Mouse (Mus musculus) forebrain, embryonic 11.5 days (tissue): ENCODE data around the gene Wbp2. TPM values are rescaled to one million over a fixed set of nuclear protein-coding genes. Genes with fewer than 3 reads are reported as not detected.

Experiments
- ATAC-seq: fragments of 200-750 bp; cut with Nextera tagmentation; replicated peaks from 2 replicates; pipeline ENCODE4 v1.8.0; 2017; ENCODE audit warnings: moderate TSS enrichment; ENCODE audit not compliant: low FRiP score
- DNase-seq: peaks from one replicate; pipeline ENCODE4 v3.0.0-alpha.2; 2017; ENCODE audit warnings: low spot score
- H3K27ac ChIP-seq: fragments of 300-500 bp; sonication (generic); 2 replicates; pipeline ENCODE4 v1.5.1; 2014; ENCODE audit warnings: low read depth, low read length
- H3K27me3 ChIP-seq: fragments of 300-500 bp; sonication (generic); 2 replicates; pipeline ENCODE4 v1.6.1; 2014; ENCODE audit warnings: mild to moderate bottlenecking, low read length, mixed read lengths; ENCODE audit not compliant: control insufficient read depth, insufficient read depth
- H3K36me3 ChIP-seq: fragments of 300-500 bp; sonication (generic); 2 replicates; pipeline ENCODE4 v1.6.1; 2014; ENCODE audit warnings: mild to moderate bottlenecking, low read length, moderate library complexity, mixed read lengths; ENCODE audit not compliant: control insufficient read depth, insufficient read depth
- H3K4me1 ChIP-seq: fragments of 300-500 bp; sonication (generic); replicated peaks from 2 replicates; pipeline ENCODE4 v1.6.1; 2014; ENCODE audit warnings: low read length, mixed read lengths; ENCODE audit not compliant: control insufficient read depth, insufficient read depth
- H3K4me2 ChIP-seq: fragments of 300-500 bp; sonication (generic); 2 replicates; pipeline ENCODE4 v1.6.1; 2014; ENCODE audit warnings: low read depth, mild to moderate bottlenecking, low read length, moderate library complexity, mixed read lengths; ENCODE audit not compliant: severe bottlenecking
- H3K4me3 ChIP-seq: fragments of 300-500 bp; sonication (generic); 2 replicates; pipeline ENCODE4 v1.5.1; 2014; ENCODE audit warnings: low read depth, low read length
- H3K9ac ChIP-seq: fragments of 300-500 bp; sonication (generic); 2 replicates; pipeline ENCODE4 v1.6.1; 2014; ENCODE audit warnings: low read length
- H3K9me3 ChIP-seq: fragments of 300-500 bp; sonication (generic); 2 replicates; pipeline ENCODE4 v1.6.1; 2016; ENCODE audit warnings: low read length, mixed read lengths; ENCODE audit not compliant: control insufficient read depth
- whole genome bisulfite sequencing: fragments of 180-500 bp; shearing (Covaris S2); extraction: QIAGEN DNeasy Blood & Tissue Kit; methylation state at CpG from one replicate; pipeline ENCODE4 v1.1.7; 2014; 5-methylcytosine and 5-hydroxymethylcytosine counted together
- polyA plus RNA-seq: library from polyadenylated mRNA; unstranded; fragments of >200 nt; fragmentation: Nextera tagmentation; extraction: Ambion mirVana; gene quantifications from 2 replicates; pipeline ENCODE4 v1.2.1, GENCODE M21; 2014

The Wbp2 gene
- polyA plus RNA-seq, 1 experiment from 2014 or later, result 100.0 TPM

DNA sequence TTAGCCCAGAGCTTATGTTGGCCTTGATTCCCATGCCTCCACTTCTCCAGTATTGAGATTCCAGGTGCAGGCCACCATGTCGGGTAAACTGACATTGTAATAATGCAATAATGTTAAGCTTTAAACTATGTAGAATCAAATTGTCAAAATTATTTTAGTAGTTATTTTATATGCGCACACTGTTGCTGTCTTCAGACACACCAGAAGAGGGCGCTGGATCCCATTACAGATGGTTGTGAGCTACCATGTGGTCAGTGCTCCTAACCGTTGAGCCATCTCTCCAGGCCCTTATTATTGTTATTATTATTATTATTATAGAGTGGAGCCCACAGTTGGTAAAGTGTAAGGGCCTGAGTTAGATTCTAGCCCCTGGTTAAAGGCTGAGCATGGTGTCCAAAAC, 24.3 kb upstream of the Wbp2 start:
- H3K36me3 ChIP-seq, result no peaks in the 10 kb centered on the region
- no peak overlapping the region for H3K9ac ChIP-seq
- DNase-seq, result no peak
- peaks cover 19% of the 10 kb centered on the region for H3K4me1 ChIP-seq
- no peak overlapping the region for H3K27ac ChIP-seq
- H3K27me3 ChIP-seq, result peaks cover 57% of the 10 kb centered on the region
- 86% methylated on average over 4 of the region's 4 CpGs for WGBS
- H3K9me3 ChIP-seq, result no peaks in the 10 kb centered on the region
- ATAC-seq, result no peak
- no peak overlapping the region for H3K4me3 ChIP-seq
- no peak overlapping the region for H3K4me2 ChIP-seq

DNA sequence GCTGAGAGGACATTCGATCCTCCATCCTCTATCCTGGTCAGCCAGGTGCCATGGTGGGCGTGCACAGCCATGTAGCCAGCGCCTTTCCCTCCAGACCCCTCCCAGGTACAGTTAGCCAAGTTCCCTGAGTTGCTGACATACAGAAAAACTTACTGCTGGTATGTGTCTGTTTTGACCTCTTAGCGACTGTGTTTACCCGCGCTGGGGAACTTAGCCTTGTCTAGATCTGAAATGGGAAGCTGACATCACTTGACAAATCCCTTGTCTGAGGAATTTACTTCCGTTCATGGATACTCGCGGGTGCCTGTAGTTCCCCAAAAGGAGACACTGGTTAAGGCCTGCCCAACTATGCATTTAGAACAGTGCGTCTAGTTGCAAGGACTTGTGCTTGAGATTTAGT, 23.7 kb upstream of the Wbp2 start:
- ATAC-seq (no peak), DNase-seq (no peak)
- peaks cover 58% of the 10 kb centered on the region for H3K27me3 ChIP-seq
- H3K4me2 ChIP-seq, result no peak overlapping the region
- H3K4me3 ChIP-seq, result no peak overlapping the region
- H3K36me3 ChIP-seq, result no peaks in the 10 kb centered on the region
- no peak overlapping the region for H3K9ac ChIP-seq
- H3K9me3 ChIP-seq, result no peaks in the 10 kb centered on the region
- peaks cover 21% of the 10 kb centered on the region for H3K4me1 ChIP-seq
- no peak overlapping the region for H3K27ac ChIP-seq
- 35% methylated on average over 10 of the region's 10 CpGs for WGBS

DNA sequence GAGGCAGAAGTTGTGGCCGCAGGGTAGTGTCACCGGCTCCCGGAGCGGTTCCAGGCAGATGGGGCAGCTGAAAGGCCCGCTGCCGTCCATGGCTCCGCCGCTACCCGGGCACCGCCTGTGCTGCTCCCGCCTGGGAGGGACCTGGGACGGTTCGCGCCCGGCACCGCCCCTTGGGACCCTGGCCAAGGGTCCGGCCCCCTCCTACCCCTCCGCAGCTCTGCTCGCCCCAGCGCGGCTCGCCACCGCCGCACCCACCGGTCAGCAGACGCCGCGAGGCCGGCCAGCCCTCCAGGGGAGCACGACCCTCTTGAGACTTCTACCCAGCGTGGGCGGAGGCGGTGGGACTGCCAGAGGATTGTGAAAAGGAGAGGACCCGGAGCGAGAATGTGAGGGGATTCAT, 23.3 kb upstream of the Wbp2 start:
- Histone ChIP-seq H3K4me3 (peak overlapping the region; percentile 18), H3K4me2 (peak overlapping the region; percentile 34; the same call in 1 of the 2 replicates), H3K36me3 (no peaks in the 10 kb centered on the region), H3K27me3 (peaks cover 58% of the 10 kb centered on the region), H3K4me1 (peaks cover 21% of the 10 kb centered on the region), H3K27ac (no peak overlapping the region), H3K9me3 (no peaks in the 10 kb centered on the region), H3K9ac (no peak overlapping the region)
- 2% methylated on average over 35 of the region's 35 CpGs for WGBS
- ATAC-seq, result no peak
- DNase-seq, result no peak

DNA sequence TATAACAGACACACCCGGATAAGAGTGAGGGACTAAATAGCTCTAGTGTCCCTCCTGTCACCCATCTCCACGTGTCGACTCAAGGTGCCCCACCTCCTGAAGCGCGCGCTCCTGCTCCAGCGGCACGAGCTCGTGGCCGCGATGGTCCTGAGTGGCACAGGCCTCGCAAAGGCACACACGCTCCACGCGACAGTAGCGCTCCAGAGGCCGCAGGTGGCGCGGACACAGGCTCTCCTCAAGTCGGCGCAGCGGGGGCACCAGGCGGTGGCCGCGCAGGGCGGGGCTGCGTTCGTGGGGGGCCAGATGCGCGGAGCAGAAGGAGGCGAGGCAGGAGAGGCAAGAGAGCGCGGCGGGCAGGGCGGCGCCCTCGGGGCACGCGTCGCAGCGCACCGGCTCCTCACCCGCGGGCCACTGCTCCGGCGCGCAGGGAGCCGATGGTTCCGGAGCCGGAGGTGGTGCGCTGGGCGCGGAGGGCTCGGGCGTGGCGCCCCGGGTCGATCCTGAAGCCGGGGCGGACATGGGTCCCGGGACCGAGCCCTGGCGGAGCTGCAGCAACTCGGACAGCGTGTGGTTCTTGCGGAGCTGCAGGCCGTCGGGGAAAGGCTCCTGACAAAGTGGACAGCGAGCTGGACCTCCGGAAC, 22.8 kb upstream of the Wbp2 start:
- H3K4me2 ChIP-seq, result peak overlapping the region; percentile 34
- DNase-seq (peak; percentile 63), ATAC-seq (no peak)
- H3K27ac ChIP-seq, result no peak overlapping the region
- H3K27me3 ChIP-seq, result peaks cover 58% of the 10 kb centered on the region
- no peaks in the 10 kb centered on the region for H3K36me3 ChIP-seq
- H3K9me3 ChIP-seq, result no peaks in the 10 kb centered on the region
- no peak overlapping the region for H3K9ac ChIP-seq
- peaks cover 21% of the 10 kb centered on the region for H3K4me1 ChIP-seq
- H3K4me3 ChIP-seq, result peak overlapping the region; percentile 18
- WGBS, result 3% methylated on average over 70 of the region's 70 CpGs

DNA sequence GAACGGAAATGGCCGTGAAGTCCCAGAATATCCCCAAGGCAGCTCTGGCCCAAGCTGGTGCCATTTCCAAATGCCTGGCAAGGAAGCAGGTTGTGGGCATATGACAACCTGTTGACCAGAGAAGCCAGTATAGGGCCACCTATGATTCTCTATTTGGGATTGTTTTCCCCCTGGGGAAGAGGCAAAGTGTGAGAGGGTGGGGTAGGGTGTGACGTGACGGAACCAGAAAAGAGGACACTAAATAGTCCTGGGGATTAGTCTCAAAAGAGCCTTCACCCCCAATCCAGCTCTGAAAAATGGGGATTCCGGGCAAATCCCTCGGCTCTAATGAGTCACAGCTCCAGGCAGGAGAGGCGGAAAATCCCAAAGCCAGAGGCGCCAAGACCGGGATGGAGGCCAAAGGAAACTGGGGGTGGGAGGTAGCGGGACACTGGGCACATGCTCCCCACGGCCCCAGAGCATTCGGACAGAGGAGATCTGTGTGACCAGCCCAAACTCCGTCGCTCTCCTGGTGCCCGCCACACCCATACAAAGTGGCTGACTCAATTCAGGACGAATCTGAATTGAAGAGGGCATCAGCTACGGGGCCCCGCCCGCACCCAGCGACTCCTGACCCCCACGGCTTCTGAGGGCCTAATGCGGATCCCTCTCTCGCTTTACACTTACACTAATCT, 21.8 kb upstream of the Wbp2 start:
- peak; percentile 56 for DNase-seq
- H3K4me3 ChIP-seq, result no peak overlapping the region
- no peaks in the 10 kb centered on the region for H3K9me3 ChIP-seq
- WGBS, result 3% methylated on average over 23 of the region's 23 CpGs
- H3K4me1 ChIP-seq, result peaks cover 28% of the 10 kb centered on the region
- no peak overlapping the region for H3K27ac ChIP-seq
- no peak overlapping the region for H3K4me2 ChIP-seq
- ATAC-seq, result no peak
- H3K27me3 ChIP-seq, result peaks cover 58% of the 10 kb centered on the region
- no peak overlapping the region; the same call in 1 of the 2 replicates for H3K9ac ChIP-seq
- no peaks in the 10 kb centered on the region for H3K36me3 ChIP-seq

DNA sequence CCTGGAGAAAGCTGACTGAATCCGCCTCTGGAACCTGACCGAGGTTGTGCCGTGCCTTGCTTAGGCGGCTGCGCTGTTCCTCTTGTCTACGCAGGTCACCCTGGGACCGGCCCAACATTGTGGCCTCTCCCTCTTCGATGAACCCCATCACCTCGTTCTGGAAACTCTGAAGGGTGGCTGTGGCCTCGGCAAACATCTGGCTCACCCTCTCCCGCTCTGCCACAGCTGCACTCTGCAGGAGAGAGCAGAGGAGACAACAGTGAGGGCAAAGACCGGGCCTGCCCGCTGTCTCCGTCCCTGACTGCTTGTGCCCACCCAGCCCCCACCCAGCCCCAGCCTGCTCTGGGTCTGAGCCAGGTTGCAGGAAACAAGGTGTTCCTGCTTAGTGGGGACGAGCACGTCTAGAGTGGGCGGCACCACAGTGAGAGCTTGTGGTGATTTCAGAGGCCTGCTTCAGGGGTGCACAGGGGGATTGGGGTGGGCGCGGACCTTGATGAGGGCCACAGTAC, 21.0 kb upstream of the Wbp2 start:
- WGBS, result 7% methylated on average over 19 of the region's 19 CpGs
- ATAC-seq, result no peak
- H3K4me2 ChIP-seq, result no peak overlapping the region
- H3K9ac ChIP-seq, result no peak overlapping the region
- DNase-seq, result peak; percentile 55
- H3K9me3 ChIP-seq, result no peaks in the 10 kb centered on the region
- H3K27ac ChIP-seq, result no peak overlapping the region
- H3K4me3 ChIP-seq, result no peak overlapping the region
- H3K4me1 ChIP-seq, result peaks cover 29% of the 10 kb centered on the region
- H3K36me3 ChIP-seq, result no peaks in the 10 kb centered on the region
- H3K27me3 ChIP-seq, result peaks cover 58% of the 10 kb centered on the region

DNA sequence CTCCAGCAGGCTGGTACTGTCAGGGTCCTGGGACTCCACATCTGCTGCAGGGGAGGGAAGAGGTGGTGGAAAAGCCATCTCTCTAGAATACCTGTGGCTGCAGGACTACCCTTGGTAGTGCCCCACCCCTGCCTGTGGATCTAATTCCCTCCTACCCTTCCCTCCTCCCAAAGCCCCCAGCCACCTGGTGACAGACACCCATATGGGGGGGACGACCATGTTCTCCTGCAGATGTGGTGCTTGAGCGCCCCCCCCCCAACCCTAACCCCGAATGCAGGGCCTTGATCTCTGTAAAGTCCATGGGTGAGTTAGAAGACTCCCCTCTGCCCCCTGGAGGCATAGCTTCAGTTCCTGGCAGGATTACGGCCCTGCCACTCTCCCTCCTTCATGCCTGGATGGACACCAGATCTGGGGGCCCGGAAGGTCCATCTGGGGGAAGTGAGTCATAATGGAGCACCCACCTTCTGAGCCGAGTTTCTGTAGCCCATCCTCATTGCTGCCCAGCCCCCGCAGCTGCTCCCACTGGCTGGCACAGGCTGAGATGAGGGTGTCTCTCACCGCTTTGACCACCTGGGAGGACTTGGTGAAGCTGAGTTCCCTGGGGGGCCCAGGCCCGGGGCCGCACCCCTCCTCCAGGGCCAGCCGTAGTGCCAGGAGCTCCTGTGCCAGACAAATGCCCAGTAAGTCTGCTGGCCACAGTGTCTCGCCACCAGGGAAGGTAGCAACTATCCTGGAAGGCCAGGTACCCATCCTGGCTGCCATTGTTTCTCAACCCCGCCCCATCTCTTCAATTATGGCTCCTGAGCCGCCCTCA, 20.4 kb upstream of the Wbp2 start:
- H3K27me3 ChIP-seq, result peaks cover 58% of the 10 kb centered on the region
- 14% methylated on average over 14 of the region's 14 CpGs for WGBS
- DNase-seq, result peak; percentile 54
- H3K9ac ChIP-seq, result no peak overlapping the region
- H3K4me3 ChIP-seq, result no peak overlapping the region
- H3K4me2 ChIP-seq, result no peak overlapping the region
- no peak for ATAC-seq
- no peaks in the 10 kb centered on the region for H3K9me3 ChIP-seq
- no peak overlapping the region for H3K27ac ChIP-seq
- H3K4me1 ChIP-seq, result peaks cover 32% of the 10 kb centered on the region
- H3K36me3 ChIP-seq, result no peaks in the 10 kb centered on the region

DNA sequence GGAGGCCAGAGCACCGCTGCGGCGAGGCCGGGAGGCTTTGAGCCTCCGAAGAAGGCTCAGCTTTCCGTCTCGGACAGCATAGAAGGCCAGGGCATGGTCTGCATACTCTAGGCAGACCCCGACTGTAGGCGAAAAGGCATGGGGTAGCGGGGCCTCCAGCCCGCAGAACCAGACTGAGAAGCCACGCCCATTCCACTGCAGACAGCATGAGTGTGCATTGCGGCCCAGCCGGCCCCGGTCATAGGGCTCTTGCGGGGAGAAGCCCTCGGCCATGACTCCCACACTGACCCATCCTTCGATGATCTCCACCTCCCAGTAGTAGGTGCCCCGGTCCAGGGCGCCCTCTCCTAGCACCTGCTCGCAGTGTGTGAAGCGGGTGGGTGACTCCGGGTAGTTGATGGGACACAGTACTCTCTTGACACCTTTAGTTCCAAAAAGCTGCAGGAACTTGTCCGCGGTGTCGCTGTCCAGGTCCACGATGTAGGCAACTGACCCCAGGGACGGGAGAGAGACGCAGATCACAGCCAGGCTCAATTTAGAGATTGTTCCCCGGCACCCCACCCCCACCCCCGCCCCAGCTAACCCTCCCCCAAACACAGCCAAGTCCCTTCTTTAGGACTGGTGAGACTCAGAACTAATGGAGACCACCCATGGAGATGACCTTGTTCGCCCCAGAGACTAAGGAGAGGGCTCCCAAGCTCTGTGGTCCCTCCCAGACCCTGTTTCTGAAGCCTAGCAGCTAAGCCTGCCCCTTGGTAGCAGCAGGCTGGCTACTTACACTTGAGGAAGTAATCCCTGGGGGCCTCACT, 19.6 kb upstream of the Wbp2 start:
- Histone ChIP-seq H3K4me2 (peak overlapping the region; percentile 29; the same call in 1 of the 2 replicates), H3K4me1 (peaks cover 39% of the 10 kb centered on the region), H3K9me3 (no peaks in the 10 kb centered on the region), H3K36me3 (no peaks in the 10 kb centered on the region), H3K27me3 (peaks cover 54% of the 10 kb centered on the region), H3K4me3 (0 out of 2 replicates have a peak overlapping the region, but pooled peaks have one; percentile 6), H3K27ac (no peak overlapping the region), H3K9ac (0 out of 2 replicates have a peak overlapping the region, but pooled peaks have one; percentile 2)
- DNase-seq, result peak; percentile 77
- WGBS, result 21% methylated on average over 32 of the region's 32 CpGs
- ATAC-seq, result peak; percentile 47; the same call in 1 of the 2 replicates
